Mouse (Mus musculus) bone marrow, adult 2 months (tissue): Measurements from ENCODE around the gene Ecd.

Experiments used
- CTCF ChIP-seq: fragments of 200-500 bp; IDR thresholded peaks from 2 replicates; pipeline ENCODE4 v1.5.1; 2011; ENCODE audit warnings: low read length, control low read depth; ENCODE audit not compliant: control insufficient read depth, insufficient read depth
- POLR2A ChIP-seq: fragments of 200-500 bp; IDR thresholded peaks from 2 replicates; pipeline ENCODE4 v1.6.1; 2011; ENCODE audit warnings: low read depth, mild to moderate bottlenecking, control low read depth, low read length, borderline replicate concordance; ENCODE audit not compliant: control insufficient read depth

GRCm38 (mm10) chr14:20340866-20341265 lies 7.1 kb downstream of the Ecd start:
- TF ChIP-seq CTCF (no peak), POLR2A (no peak)
